Mouse (Mus musculus) cerebellum, adult 2 months (tissue): ENCODE data around the gene Pds5a.

Experiments
- CTCF ChIP-seq: fragments of 200-500 bp; IDR thresholded peaks from 2 replicates; pipeline ENCODE4 v1.5.1; 2011; ENCODE audit warnings: low read depth, mild to moderate bottlenecking, control low read depth, low read length, moderate library complexity, borderline replicate concordance; ENCODE audit not compliant: insufficient read depth
- POLR2A ChIP-seq: fragments of 200-500 bp; IDR thresholded peaks from 2 replicates; pipeline ENCODE4 v1.6.1; 2011; ENCODE audit warnings: low read length, control low read depth, borderline replicate concordance; ENCODE audit not compliant: insufficient read depth

GRCm38 (mm10) chr5:65561125-65561893 is 136.8 kb downstream of the Pds5a start:
- no peak for TF ChIP-seq CTCF
- TF ChIP-seq POLR2A: no peak
